Mouse (Mus musculus) ES-Bruce4 (cell line): Measurements from ENCODE around the gene Gab3.

Experiments used
- CTCF ChIP-seq: IDR thresholded peaks from one replicate; pipeline ENCODE4 v1.8.1; 2011; ENCODE audit warnings: low read depth, low read length
- EP300 ChIP-seq: IDR thresholded peaks from 2 replicates; pipeline ENCODE4 v1.6.1; 2011; ENCODE audit warnings: low read depth, low read length; ENCODE audit not compliant: insufficient read depth
- POLR2A ChIP-seq: IDR thresholded peaks from one replicate; pipeline ENCODE4 v1.8.1; 2011; ENCODE audit warnings: low read length; ENCODE audit not compliant: insufficient read depth

GRCm38 (mm10) chrX:75045931-75046330, 39.3 kb downstream of the Gab3 start:
- TF ChIP-seq POLR2A (no peak), EP300 (no peak), CTCF (no peak)
